Mouse (Mus musculus) megakaryocyte, embryonic 14.5 days (primary cell): ENCODE data around the gene Eif2b4.

Source experiments
- FLI1 ChIP-seq: IDR thresholded peaks from 2 replicates; pipeline ENCODE4 v1.6.1; 2012; ENCODE audit warnings: low read length, inconsistent platforms, mixed read lengths
- GATA1 ChIP-seq: IDR thresholded peaks from 3 replicates; pipeline ENCODE4 v1.6.1; 2012; ENCODE audit warnings: mixed read lengths, low read length, inconsistent platforms, borderline replicate concordance

- no peak for TF ChIP-seq GATA1
- no peak for TF ChIP-seq FLI1
Measured at GRCm38 (mm10) chr5:31183678-31184077, 9.6 kb downstream of the Eif2b4 start.
